Mouse (Mus musculus) spleen, postnatal 14 days (tissue): ENCODE results near the gene Plb1.

Source experiments
- DNase-seq, 2 experiments: peaks; one replicate each; pipeline ENCODE4 v3.0.0; 2021 to 2022; ENCODE audit warnings: low spot score in 2 of 2

Gene Plb1

DNA sequence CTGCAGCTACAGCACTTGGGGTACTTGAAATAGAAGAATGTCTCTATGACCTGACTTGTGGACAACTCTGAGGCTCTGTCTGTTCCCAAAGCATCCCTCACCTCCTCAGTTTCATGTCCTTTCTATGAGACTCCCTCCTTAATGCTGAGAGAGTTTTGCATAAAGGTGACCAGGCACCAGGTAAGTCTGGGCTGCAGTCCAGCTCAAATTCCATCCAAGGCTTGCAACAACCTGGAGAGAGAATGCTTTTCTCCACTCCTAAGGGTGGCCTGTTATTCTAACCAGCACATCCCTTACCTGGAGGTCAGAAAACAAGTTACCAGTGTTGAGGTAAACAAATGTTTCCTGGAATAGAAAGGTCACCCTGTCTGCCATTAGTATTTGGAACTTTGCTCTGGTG is 159.8 kb downstream of the Plb1 start:
- DNase-seq = no peak

DNA sequence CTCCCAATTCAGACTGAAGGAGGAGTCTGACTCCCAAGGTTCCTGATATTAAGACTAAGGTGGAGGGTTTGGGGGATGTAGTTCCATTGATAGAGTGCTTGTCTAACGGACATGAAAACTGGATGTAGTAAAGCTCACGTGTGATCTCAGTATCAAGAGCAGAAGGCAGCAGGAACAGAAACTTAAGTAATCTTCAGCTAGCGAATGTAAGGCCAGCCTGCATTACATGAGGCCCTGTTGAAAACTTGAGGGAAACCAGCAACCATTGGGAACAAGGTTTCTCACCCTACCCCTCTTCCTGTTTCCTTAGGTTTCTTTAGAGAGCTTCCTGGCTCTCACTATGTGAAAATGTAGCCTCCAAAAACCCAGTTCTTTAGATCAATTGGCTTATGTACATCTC is 162.1 kb downstream of the Plb1 start:
- no peak for DNase-seq

DNA sequence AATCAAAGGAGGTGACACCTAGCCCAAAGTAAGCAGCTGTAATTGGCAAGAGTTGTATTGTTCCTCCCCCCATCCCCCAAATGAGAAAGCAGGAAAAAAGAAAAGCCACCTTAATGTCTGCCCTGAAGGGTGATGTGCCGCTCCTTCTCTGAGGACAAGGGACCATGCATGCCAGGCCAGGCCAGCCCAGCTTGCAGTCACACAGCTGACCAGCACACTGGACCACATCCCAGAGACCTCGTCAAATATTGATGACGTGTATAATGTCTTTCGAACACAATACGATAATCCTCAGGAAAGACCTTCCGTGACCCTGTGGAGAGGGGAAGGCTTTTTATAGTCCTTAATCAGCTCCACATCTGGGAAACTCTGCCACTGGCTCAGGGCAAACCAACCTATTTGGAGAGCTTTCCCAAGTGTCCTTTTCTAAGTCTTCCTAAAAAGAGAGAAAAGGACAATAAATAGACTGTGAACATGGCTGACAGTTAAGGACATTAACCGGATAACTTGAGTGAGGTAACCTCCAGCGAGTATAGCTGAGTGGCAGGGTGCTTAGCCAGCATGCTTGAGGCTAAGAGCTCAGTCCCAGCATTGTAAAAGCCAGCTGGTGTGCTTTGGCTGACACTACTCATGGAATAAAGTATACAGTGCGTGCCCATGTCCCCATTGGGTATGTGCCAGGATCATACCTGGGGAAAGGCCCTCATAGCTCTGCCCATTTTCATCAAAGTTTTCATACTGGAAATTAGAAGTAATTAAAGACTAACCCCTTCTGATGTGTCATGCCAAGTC is 162.8 kb downstream of the Plb1 start:
- DNase-seq = no peak

DNA sequence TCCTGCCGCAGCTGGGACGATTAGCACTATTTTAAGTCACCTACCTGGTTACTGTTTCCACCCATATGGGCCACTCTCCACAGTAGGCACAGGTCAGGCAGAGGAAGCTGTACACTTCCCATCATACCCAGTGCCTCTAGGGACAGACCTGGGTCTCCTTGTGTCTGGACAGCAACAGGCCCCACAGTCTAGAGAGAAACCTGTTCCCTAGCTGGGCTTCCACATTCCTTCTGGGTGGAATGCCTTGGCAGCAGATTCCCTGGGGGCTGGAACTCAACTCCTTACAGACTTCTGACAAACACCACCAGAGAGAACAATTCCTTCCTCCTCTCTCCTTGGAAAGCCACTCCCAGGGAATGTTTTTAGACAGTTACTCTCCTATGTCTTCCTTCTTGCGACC is 165.2 kb downstream of the Plb1 start:
- no peak for DNase-seq

DNA sequence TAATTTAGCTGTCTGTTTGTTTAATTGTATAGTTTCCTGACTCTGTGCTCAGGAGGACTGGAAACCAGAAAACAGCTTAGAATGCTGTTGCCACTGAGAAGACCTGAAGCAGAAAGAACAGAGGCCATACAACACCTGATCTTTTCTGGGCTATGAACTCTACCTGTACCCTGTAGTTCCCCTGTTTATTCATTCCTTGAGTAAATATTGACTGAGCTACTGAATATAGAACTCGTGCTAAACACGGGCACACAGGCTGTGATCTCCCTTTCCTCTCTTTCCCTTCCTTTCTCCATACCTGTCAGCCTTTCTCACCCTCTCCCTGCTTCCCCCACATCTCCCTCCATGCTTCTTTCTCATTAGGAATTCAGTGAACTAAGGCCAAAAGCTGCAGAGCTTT is 168.4 kb downstream of the Plb1 start:
- no peak for DNase-seq

DNA sequence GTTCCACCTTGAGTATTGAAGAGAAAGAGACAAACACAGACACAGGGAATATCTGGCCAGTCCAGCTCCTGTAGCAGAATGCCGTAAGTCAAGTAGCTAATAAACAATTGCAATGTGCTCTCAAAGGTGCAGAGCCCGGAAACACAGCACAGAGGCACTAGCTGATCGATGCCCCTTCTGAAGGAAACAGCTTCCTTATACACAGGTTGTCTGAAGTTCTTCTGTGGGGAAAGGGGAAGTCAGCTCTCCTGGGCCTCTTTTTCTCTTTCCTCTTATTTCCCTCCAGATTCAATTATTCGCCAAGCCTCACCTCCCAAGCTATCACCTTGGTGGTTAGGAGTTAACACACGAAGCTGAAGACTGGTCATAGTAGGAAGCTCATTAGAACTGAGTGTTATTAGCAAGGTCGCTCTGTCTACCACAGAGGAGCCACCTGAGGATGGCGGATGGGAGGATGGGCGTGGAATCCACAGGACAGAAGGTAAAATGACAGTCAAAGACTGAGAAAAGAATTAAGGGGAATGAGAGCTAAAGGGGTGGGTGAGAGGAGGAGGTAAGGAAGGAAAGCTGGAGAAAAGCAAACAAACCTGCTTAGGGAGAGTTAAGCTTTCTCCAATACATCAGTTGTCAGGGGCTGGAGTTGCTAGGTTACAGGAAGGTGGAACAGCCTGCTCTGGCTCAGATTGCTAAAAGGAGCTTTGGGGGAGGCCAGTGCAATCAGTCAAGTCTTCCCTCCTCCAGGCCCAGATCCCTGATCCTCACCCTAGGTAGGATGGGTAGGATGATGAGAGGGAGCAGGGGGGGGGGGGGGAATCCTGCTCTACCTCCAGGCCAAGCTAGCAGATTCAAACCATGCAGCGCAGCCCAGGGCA is 170.8 kb downstream of the Plb1 start:
- DNase-seq = no peak

DNA sequence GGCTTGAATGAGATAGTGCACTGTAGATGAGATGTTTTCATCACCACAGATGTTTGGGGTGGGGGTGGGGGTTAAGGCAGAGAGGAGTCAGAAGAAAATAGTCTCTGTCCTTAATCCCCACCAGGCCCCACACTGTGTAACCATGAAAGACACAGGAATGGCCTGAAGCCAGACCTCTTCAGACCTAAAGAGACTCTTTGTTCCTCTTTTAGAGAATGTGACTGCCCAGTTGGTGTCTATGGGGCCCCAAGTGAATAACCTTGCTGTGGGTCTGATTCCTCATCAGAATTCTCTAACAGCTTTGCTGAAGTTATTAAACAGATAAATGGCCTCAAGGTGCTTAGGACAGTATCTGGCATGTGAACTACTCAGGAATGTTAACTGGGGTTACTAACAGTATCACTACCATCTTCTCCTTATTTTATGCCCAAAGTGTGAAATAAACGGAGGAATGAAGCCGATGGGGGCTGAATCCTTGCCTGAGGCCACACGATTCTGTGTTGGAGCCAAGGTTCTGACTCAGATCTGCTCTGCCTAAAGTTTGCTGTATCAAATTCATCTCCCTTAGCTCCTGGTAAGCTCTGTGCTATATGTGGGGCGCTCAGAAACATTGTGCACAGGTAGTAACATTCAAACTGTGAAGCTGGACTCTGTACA is 172.8 kb downstream of the Plb1 start:
- no peak for DNase-seq

DNA sequence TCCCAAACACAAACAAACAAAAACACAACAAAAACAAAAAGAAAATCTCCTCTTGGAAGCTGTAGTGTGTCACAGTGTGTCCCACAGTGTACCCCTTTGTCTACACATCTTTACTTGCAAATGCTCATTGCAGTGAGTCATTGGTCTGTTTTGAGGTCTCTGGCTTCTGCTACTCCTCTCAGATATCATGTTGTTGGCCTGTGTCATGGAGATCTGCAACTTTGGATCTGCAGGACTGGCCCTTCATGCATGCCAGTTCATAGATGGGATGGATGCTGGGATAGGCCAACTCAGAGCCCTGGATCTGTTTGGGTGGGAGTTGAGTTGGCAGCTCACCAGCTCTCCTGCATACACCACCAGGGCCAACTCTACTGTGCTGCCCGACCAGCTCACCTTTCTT is 176.3 kb downstream of the Plb1 start:
- DNase-seq = no peak

DNA sequence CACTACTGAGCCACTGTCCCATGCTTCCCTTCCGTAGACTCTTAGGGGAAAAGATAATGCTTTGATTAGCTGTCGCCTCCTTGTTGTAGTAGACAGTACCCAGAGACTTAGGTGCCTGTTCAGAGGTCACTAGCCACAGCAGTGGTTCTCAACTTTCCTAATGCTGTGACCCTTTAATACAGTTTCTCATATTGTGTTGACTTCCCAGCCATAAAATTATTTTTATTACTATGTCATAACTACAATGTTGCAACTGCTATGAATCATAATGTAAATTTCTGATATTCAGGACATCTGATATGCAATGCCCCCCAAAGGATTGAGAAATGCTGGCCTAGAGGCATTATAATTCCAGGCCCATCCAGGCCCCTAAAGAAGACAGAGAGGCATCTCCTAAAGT is 177.2 kb downstream of the Plb1 start:
- DNase-seq = no peak

DNA sequence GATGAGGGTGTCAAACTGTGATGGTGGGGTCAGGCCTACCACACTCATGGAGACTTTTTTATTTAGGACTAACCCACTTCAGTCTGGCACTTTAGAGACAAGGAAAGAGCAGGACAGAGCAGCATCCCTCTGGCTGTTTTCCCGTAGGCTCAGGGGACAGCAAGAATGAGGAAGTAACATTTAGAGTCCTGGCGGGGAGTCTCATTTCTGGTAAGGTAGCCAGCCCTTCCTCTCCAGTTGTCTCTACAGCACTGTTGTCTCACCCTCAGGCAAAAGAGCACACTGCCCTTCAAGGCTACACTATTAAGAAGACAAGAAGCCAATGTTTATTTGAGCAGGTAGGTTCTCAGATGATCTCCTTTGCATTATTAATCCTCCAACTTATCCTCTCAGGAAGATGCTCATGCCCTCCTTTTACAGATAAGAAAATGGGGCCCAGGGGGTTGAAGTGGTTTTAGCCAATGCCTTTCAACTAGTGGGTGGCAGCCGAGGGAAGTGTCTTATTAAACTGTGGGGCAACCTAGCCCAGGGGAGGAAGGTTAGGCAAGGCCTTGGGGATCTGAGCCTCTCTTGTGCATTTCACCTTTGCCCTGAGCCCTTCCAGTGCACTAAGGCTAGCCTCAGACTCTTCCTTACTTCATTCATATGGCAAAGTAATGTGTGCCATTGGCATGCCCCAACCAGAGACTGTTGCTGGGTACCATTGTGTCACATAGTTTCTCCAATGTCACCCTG is 178.6 kb downstream of the Plb1 start:
- DNase-seq = no peak

DNA sequence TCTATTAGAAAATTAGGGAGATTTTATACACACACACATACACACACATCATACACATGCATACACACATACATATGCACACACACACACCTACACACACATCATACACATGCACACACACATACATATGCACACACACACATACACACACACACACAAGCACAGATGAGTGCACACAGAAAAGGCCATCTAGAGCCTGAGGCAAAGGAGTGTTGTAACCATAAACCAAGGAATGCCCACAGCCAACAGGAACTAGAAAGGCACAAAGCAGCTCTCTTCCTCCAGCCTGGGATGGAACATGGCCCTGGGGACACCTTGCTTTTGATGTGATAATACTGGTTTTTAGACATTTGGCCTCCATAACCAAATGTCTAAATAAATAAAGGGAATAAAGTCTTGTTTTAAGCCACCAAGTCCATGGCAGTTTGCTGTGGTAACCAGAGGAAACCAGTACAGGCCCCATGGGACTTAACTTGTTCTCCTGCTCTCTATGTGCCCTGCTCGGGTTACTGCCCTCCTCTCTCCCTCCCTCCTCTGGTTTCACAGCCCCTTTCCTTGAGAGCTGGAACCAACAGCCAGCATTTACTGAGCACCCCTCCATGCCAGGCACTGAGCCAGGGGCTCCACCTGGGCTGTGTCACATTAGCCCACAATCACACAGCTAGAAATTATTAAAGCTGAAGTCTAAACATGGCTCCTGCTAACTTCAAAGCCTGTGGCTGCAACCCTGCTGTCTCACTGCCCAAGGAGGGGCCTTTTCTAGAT is 179.9 kb downstream of the Plb1 start:
- DNase-seq = peak in 1 of 2 experiments; percentile 23

DNA sequence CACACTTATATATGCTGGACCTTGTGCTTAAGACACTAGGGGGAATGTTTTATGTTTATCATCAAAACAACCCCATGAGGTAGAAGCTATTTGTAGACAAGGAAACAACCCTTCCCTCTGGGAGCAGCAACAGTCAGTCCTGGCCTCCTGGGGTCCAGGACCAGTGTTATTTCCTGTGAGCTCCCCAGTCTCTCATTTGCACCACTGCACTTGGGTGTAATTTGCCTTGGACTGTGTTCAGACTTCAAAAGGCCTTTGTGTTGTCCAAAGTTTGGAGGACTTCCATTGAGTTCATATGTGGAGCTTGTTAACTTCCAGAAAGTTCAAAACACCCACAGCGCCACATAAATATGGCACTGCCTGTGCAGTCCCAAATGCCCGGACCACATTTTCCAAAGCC is 180.6 kb downstream of the Plb1 start:
- no peak for DNase-seq

DNA sequence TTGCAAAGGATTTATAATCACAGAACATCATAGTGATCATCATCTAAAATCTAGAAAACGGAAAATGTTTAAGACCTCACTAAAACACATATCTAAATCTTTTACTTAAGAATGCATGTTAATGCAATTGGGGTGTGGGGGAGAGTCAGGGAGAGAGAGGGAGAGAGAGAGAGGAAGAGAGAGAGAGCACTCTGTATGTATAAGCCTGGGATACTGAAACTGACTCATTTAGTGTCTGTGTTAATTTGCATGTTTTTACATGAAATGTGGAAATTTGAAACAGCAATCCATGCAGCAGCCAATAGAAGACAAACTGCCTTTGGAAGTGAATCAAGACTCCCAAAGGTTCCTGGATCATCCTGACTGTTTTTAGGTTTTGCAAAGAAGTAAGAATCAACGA is 181.1 kb downstream of the Plb1 start:
- DNase-seq = no peak

DNA sequence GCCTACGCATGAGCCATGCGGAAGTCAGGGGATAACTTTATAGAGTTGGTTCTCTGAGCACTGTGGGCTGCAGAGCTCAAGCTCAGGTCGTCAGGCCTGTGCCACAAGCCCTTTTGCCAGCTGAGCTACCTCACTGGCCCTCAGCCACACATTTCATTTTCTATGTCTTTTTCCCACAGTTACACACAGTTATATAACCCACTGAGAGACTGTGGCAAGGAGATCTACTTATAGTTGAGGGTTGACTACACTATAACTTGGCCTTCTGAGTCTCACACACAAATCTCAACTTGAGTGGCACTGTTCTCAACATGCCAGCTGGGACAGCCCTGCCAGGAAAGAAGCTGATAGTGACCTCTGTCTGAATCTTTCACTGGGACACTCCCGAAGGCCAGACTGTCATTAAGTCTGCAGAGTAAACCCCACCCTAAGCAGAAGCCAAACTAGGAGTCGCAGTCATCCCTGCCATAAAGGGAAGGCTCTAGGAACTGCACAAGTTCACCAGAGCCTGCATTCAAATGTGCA is 182.0 kb downstream of the Plb1 start:
- no peak for DNase-seq

DNA sequence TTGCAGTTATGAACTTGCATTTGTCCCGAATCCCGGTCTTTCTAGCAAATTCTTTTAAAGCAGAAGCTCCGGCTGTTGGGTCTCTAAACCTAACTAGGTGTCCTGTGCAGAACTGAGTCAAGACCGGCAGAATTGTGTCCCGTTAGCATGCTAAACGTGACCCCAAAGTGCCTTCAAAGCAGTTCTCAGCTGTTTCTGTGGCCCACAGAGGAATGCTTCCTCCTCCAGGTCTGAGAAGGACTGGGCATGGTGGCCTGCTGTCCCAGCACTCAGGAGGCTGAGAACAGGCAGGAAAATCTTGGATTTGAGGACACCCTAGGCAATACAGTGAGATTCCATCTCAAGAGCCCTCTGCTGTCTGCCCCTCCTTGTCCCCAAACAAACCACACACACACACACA is 183.0 kb downstream of the Plb1 start:
- no peak for DNase-seq
